Mouse (Mus musculus) thymus, postnatal 0 days (tissue): ENCODE measurements around the gene Ddx49. TPM values are rescaled to one million over a fixed set of nuclear protein-coding genes. Genes with fewer than 3 reads are reported as not detected.

Source experiments
- DNase-seq: peaks from one replicate; pipeline ENCODE4 v3.0.0-alpha.2; 2015; ENCODE audit warnings: low spot score
- polyA plus RNA-seq: library from polyadenylated mRNA; unstranded; fragments of >200 nt; fragmentation: Nextera tagmentation; extraction: Ambion mirVana; gene quantifications from 2 replicates; pipeline ENCODE4 v1.2.1, GENCODE M21; 2015

Gene Ddx49
- polyA plus RNA-seq, result 53.6 and 58.1 TPM in 2 replicates

- peak; percentile 94 for DNase-seq
Measured at GRCm38 (mm10) chr8:70302358-70302890, at the start of gene Ddx49, which contains the start of gene Cope. Ddx49 (minus strand) TSS chr8:70302489. Cope (plus strand) TSS chr8:70302518.

DNA sequence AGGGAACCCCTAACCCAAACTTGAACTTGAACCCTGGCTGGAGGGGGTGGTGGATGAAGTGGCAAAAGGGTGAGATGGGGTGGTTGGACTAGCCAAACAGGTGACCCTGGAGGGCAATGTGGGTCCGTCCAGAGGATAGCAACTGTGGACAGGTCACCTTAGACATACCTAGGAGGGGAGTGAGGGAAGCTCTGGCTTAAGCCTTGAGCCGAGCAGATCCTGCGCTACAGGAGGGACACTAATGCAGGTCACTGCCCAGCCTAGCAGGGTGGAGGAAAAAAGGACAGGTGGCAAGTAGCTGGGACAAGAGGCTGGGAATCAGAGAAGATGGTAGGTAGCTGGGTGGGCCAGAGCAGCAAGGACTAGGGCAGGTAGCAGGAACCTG is 49.7 kb upstream of the Ddx49 start:
- DNase-seq, result no peak

DNA sequence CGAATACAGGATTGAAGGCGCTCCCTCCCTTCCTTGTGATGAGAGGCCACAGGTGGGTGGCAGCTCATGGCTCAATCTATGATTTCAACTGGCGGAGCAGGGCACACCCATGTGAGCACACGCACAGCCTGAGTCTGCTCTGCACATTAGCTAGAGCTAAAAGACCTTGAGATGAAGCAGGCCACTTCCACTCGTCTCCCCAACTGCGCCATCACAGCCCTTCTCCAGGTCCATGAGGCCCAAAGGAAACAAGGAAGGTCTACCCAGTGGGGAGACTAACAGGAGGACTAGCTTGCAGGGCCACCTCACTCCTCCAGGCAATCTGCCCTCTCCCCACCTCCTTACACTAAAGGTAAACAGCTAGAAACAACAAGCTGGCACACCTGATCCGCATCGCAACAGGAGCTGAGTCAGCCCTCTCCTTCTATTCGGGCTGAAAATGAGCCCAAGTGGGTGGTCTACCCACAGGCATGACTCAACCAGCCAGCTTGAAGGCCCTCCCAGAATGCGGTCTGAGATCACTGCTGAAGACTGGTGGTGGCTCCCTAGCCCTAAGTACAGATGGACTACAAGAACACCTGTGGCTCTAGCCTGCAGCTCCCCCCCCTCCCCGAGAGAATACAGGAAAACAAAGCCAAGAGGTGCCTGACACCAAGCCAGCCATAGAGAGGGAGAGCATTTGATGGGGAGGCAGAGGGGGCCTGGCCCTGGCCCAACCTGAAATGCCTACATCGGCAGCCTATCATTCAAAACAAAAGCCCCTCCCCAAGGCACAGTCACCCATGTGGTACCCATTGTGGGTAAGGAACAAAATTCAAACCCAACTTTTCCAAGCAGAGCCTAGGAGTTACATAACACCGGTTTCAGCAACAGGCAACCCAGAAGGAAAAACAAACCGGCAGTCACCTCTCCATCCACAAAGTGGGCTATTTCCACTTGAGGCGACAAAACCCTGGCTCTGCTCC is 49.0 kb upstream of the Ddx49 start:
- peak; percentile 31 for DNase-seq

GRCm38 (mm10) chr8:70347860-70348420 is 45.7 kb upstream of the Ddx49 start:
- no peak for DNase-seq

- no peak for DNase-seq
Measured at GRCm38 (mm10) chr8:70347443-70347842, 45.2 kb upstream of the Ddx49 start.

DNA sequence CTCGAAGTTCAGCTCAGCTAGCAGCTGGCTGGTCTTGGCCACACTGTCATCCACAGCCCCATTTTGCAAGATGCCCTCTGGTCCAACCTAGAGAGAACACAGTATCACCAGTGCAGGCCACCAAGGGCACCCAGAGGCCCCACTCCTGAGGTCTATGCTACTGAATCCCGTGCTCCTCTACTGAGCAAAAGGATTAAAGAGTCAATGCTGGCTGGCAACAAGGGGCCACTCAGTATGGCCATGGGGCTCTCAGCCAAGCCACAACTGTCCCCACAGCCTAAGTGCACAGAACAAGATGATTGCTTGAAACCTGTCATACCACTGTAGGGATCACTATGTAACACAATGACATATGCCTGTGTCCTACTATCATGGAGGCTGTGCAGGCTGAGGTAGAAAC is 42.0 kb upstream of the Ddx49 start:
- DNase-seq, result no peak

- peak; percentile 40 for DNase-seq
Measured at GRCm38 (mm10) chr8:70343696-70344095, 41.4 kb upstream of the Ddx49 start.

GRCm38 (mm10) chr8:70343076-70343475 is 40.8 kb upstream of the Ddx49 start:
- DNase-seq, result no peak

- no peak for DNase-seq
Measured at GRCm38 (mm10) chr8:70342007-70342406, 39.7 kb upstream of the Ddx49 start.

- DNase-seq, result no peak
Measured at GRCm38 (mm10) chr8:70340659-70341058, 38.4 kb upstream of the Ddx49 start.

- DNase-seq, result no peak
Measured at GRCm38 (mm10) chr8:70338931-70339330, 36.6 kb upstream of the Ddx49 start.

DNA sequence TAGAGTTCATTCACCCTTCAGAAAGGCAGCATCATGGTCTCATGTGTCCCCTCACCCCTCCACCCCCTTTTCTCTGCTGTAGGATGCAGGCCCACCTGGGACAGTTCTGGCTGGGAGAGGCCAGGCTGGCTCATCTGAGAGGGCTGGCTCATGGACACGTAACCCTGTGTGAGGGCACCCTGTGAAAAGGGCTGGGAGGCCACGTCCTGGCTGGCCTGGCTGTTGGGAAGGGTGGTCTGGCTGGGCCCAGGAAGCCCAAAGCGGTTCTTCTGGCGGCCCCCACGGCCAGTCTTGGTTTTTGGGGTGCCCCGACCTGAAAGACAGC is 30.6 kb upstream of the Ddx49 start:
- DNase-seq, result no peak

DNA sequence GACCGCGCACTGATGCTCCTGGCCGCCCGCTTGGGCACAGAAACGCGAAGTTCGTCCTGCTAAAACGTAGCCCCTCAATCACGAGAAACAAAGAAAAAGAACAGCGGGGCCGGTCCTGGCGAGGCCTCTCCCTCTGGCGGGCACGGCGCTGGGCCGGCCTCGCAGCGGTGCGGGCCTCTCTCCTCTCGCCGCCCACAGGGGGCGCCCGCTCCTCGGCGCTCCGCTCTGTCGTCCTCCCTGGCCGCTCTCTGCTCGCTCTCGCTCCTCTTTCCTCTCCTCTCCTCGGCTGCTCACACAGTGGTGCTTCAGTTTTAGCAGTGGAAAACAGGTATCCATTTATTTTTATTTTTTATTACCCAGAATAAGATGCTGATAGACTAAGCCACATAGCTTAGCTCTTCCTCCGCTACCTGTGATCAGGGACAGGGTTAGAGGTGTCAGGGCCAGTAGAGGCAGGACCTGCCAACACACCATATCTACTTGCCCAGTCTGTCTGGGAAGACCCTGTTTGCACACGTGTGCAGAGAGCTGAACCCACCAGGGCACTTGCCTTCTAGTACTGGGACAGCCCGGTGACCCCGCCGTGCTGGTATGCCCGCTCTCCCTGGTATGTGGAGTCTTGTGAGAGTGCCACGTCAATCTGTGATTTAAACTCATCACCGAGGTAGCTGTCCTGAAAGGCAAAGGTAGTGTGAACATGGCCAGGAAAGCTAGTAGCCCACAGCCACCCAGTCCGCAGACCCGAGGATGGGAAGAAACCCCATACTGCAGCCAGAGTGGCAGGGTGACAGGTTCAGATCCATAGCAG is 30.0 kb upstream of the Ddx49 start:
- DNase-seq, result no peak

DNA sequence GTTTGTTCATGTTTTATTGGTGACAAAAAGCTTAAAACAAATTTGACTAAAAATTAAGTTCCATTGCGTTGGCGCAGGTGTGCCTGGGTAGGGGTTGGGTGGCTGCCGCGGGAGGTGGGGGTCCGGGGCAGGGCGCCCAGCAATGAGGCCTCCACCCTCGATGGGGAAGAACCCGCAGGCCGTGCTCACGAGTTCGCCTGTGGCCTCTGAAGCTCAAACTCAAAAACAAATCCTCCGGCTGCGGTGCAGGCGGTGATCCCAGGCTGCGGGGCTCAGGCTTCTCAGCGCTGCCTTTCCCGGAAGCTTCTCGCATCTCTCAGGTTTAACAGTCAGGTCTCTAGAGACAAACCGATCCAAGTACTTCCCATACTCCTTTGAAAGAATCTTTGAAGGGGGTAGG is 29.2 kb upstream of the Ddx49 start:
- no peak for DNase-seq

DNA sequence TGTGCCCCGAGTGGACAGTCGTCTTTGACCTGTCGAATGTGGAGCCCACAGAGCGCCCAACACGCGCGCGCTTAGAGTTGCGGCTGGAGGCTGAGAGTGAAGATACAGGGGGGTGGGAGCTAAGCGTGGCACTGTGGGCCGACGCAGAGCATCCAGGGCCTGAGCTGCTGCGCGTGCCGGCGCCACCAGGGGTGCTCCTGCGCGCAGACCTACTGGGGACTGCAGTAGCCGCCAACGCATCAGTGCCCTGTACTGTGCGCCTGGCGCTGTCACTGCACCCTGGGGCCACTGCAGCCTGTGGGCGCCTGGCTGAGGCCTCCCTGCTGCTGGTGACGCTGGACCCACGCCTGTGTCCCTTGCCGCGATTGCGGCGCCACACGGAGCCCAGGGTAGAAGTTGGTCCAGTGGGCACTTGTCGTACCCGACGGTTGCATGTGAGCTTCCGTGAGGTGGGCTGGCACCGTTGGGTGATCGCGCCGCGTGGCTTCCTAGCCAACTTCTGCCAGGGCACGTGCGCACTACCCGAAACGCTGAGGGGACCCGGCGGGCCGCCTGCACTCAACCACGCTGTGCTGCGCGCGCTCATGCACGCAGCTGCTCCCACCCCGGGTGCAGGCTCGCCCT is 28.6 kb upstream of the Ddx49 start:
- no peak for DNase-seq

GRCm38 (mm10) chr8:70329835-70330740 is 27.8 kb upstream of the Ddx49 start:
- no peak for DNase-seq

GRCm38 (mm10) chr8:70329124-70329834 is 27.0 kb upstream of the Ddx49 start, which contains the start of gene Gdf1:
Gdf1 (plus strand) TSS chr8:70329817.
- DNase-seq, result no peak

- no peak for DNase-seq
Measured at GRCm38 (mm10) chr8:70327512-70327911, 25.2 kb upstream of the Ddx49 start.

- DNase-seq, result no peak
Measured at GRCm38 (mm10) chr8:70323716-70324115, 21.4 kb upstream of the Ddx49 start.
